Mouse (Mus musculus): ENCODE results near the gene Fbxo42.

DNA sequence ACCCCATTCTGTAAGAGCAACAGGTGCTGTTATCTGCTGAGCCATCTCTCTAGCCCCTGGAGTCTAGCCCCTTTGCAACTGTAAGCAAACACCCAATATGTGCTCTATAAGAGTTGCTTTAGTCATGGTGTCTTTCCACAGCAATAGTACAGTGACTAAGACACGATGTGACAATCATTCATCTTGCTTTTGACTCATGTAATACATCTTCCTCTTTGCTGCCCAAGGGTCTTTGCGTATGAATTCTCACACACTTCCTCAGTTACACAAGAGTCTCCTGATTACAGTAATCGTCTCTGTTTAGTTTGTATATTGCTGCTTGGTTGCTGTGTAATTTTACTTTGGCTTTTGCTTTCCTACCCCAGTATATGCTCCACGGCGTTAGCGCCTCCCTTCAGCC, 34.3 kb downstream of the Fbxo42 start:
- no peak for TF ChIP-seq GATA1 (IDR thresholded peaks at IDR 0.05; ENCODE audit: borderline replicate concordance, low read length)
- no peak for TF ChIP-seq FLI1 (IDR thresholded peaks at IDR 0.05; ENCODE audit: low read length)

Measured in megakaryocyte, embryonic 14.5 days (primary cell).